Mouse (Mus musculus): ENCODE data around the gene Colec11. TPM values are rescaled to one million over a fixed set of nuclear protein-coding genes. Genes with fewer than 3 reads are reported as not detected.

Gene Colec11
- total and polyA plus RNA-seq, 3 experiments = 0.54 to 0.74 TPM; not detected in 1

GRCm38 (mm10) chr12:28551775-28552174, 71.4 kb downstream of the Colec11 start:
- Histone ChIP-seq H3K4me3 (ENCODE audit: control insufficient read depth in 1 of 2, insufficient read depth in 1 of 2, low read depth in 2 of 2, low read length in 2 of 2) (no peak overlapping the region), H3K27ac (ENCODE audit: control insufficient read depth, low read depth, low read length) (no peak overlapping the region), H3K79me2 (ENCODE audit: control insufficient read depth, insufficient read depth, low read length, poor library complexity) (no peaks in the 10 kb centered on the region), H3K27me3 (ENCODE audit: control insufficient read depth in 1 of 2, insufficient read depth in 2 of 2, low read length in 2 of 2) (no peaks in the 10 kb centered on the region), H3K36me3 (ENCODE audit: control insufficient read depth in 1 of 2, insufficient read depth in 2 of 2, low read length in 2 of 2) (no peaks in the 10 kb centered on the region), H3K9ac (ENCODE audit: control insufficient read depth, low read depth, low read length, poor library complexity, severe bottlenecking) (no peak overlapping the region), H3K4me1 (ENCODE audit: control insufficient read depth in 1 of 2, insufficient read depth in 2 of 2, low read length in 2 of 2) (no peaks in the 10 kb centered on the region), H3K9me3 (replicated peaks; ENCODE audit: insufficient read depth, low read length) (no peaks in the 10 kb centered on the region)
- TF ChIP-seq MAX (IDR thresholded peaks at IDR 0.05; ENCODE audit: low read length) (no peak), HCFC1 (IDR thresholded peaks at IDR 0.05; ENCODE audit: low read depth, low read length) (no peak), ZNF384 (IDR thresholded peaks at IDR 0.05; ENCODE audit: low read depth, low read length) (no peak), GABPA (IDR thresholded peaks at IDR 0.05; ENCODE audit: low read depth, low read length) (no peak), TAL1 (IDR thresholded peaks at IDR 0.05; ENCODE audit: low read length) (no peak), GATA1 (IDR thresholded peaks at IDR 0.05; ENCODE audit: low read depth, low read length) (no peak), TCF12 (IDR thresholded peaks at IDR 0.05; ENCODE audit: low read depth, low read length) (no peak), MAZ (IDR thresholded peaks at IDR 0.05; ENCODE audit: low read depth, low read length) (no peak), E2F4 (IDR thresholded peaks at IDR 0.05; ENCODE audit: borderline replicate concordance, low read depth, low read length) (no peak), CHD1 (IDR thresholded peaks at IDR 0.05; ENCODE audit: low read depth, low read length) (no peak), EP300 (IDR thresholded peaks at IDR 0.05; ENCODE audit: low read depth in 1 of 2, low read length in 2 of 2) (no peak), ELF1 (IDR thresholded peaks at IDR 0.05; ENCODE audit: low read depth, low read length) (no peak), JUND (IDR thresholded peaks at IDR 0.05; ENCODE audit: low read depth, low read length) (no peak), CTCF (IDR thresholded peaks at IDR 0.05 in 2 of 3, conservative IDR thresholded peaks at IDR 0.05 in 1 of 3; ENCODE audit: control insufficient read depth in 1 of 3, insufficient read depth in 1 of 3, low read depth in 2 of 3, low read length in 3 of 3, poor library complexity in 1 of 3, severe bottlenecking in 1 of 3) (no peak), RAD21 (IDR thresholded peaks at IDR 0.05; ENCODE audit: low read depth, low read length) (no peak), SMC3 (IDR thresholded peaks at IDR 0.05; ENCODE audit: low read depth, low read length) (no peak)
- no peak for DNase-seq (ENCODE audit: low read depth, low spot score)

- Histone ChIP-seq H3K4me1 (ENCODE audit: control insufficient read depth in 1 of 2, insufficient read depth in 2 of 2, low read length in 2 of 2) (no peaks in the 10 kb centered on the region), H3K9me3 (replicated peaks; ENCODE audit: insufficient read depth, low read length) (no peaks in the 10 kb centered on the region), H3K36me3 (ENCODE audit: control insufficient read depth in 1 of 2, insufficient read depth in 2 of 2, low read length in 2 of 2) (no peaks in the 10 kb centered on the region), H3K4me3 (ENCODE audit: control insufficient read depth in 1 of 2, insufficient read depth in 1 of 2, low read depth in 2 of 2, low read length in 2 of 2) (no peak overlapping the region), H3K79me2 (ENCODE audit: control insufficient read depth, insufficient read depth, low read length, poor library complexity) (no peaks in the 10 kb centered on the region), H3K27ac (ENCODE audit: control insufficient read depth, low read depth, low read length) (no peak overlapping the region), H3K9ac (ENCODE audit: control insufficient read depth, low read depth, low read length, poor library complexity, severe bottlenecking) (no peak overlapping the region), H3K27me3 (ENCODE audit: control insufficient read depth in 1 of 2, insufficient read depth in 2 of 2, low read length in 2 of 2) (no peaks in the 10 kb centered on the region)
- no peak for DNase-seq (ENCODE audit: low read depth, low spot score)
- TF ChIP-seq TBP (IDR thresholded peaks at IDR 0.05; ENCODE audit: low read depth, low read length) (no peak), MEF2A (IDR thresholded peaks at IDR 0.05; ENCODE audit: extremely low read depth, insufficient replicate concordance, low read depth, low read length, poor library complexity, severe bottlenecking) (no peak), JUND (IDR thresholded peaks at IDR 0.05; ENCODE audit: low read depth, low read length) (no peak), RAD21 (IDR thresholded peaks at IDR 0.05; ENCODE audit: low read depth, low read length) (no peak), RCOR1 (IDR thresholded peaks at IDR 0.05; ENCODE audit: low read depth, low read length) (no peak), POLR2AphosphoS5 (IDR thresholded peaks at IDR 0.05; ENCODE audit: borderline replicate concordance, low read depth, low read length) (no peak), NELFE (IDR thresholded peaks at IDR 0.05; ENCODE audit: low read depth, low read length) (no peak), ETS1 (IDR thresholded peaks at IDR 0.05; ENCODE audit: low read depth, low read length) (no peak), SMC3 (IDR thresholded peaks at IDR 0.05; ENCODE audit: low read depth, low read length) (no peak), NRF1 (IDR thresholded peaks at IDR 0.05; ENCODE audit: insufficient read depth, low read depth, low read length, poor library complexity, severe bottlenecking) (no peak)
Observed at GRCm38 (mm10) chr12:28548887-28549286, 74.3 kb downstream of the Colec11 start.
